Mouse (Mus musculus): Measurements from ENCODE around the gene Itprid2.

- TF ChIP-seq CTCF (IDR thresholded peaks at IDR 0.05; ENCODE audit: low read depth) (no peak), EP300 (IDR thresholded peaks at IDR 0.05; ENCODE audit: low read depth) (no peak)
Observed at GRCm38 (mm10) chr2:79647094-79647493, 11.9 kb downstream of the Itprid2 start.

All from liver, postnatal 0 days (tissue).